Mouse (Mus musculus) liver, postnatal 0 days (tissue): ENCODE measurements around the gene Fbxo36. TPM values are rescaled to one million over a fixed set of nuclear protein-coding genes. Genes with fewer than 3 reads are reported as not detected.

Experiments used
- ATAC-seq: fragments of 200-750 bp; cut with Nextera tagmentation; 2 replicates; pipeline ENCODE4 v1.8.0; 2017; ENCODE audit warnings: mild to moderate bottlenecking, moderate library complexity
- DNase-seq: peaks from one replicate; pipeline ENCODE4 v3.0.0-alpha.2; 2016
- H3K27ac ChIP-seq: fragments of 300-500 bp; sonication (generic); 2 replicates; pipeline ENCODE4 v1.5.1; 2014; ENCODE audit warnings: antibody characterized with exemption, moderate library complexity, mild to moderate bottlenecking, low read depth
- H3K27me3 ChIP-seq: fragments of 300-500 bp; sonication (generic); 2 replicates; pipeline ENCODE4 v1.6.1; 2014; ENCODE audit warnings: low read length, control low read depth, mixed read lengths; ENCODE audit not compliant: insufficient read depth
- H3K36me3 ChIP-seq: fragments of 300-500 bp; sonication (generic); replicated peaks from 2 replicates; pipeline ENCODE4 v1.6.1; 2014; ENCODE audit warnings: mild to moderate bottlenecking, control low read depth, low read length, moderate library complexity, mixed read lengths; ENCODE audit not compliant: insufficient read depth
- H3K4me1 ChIP-seq: fragments of 300-500 bp; sonication (generic); 2 replicates; pipeline ENCODE4 v1.6.1; 2014; ENCODE audit warnings: antibody characterized with exemption, mild to moderate bottlenecking, control low read depth; ENCODE audit not compliant: insufficient read depth
- H3K4me2 ChIP-seq: fragments of 300-500 bp; sonication (generic); 2 replicates; pipeline ENCODE4 v1.6.1; 2014; ENCODE audit warnings: low read depth, mild to moderate bottlenecking, low read length, moderate library complexity, mixed read lengths
- H3K4me3 ChIP-seq: fragments of 300-500 bp; sonication (generic); 2 replicates; pipeline ENCODE4 v1.5.1; 2014; ENCODE audit warnings: low read depth, low read length
- H3K9ac ChIP-seq: fragments of 300-500 bp; sonication (generic); replicated peaks from 2 replicates; pipeline ENCODE4 v1.6.1; 2014; ENCODE audit warnings: mild to moderate bottlenecking, moderate library complexity
- H3K9me3 ChIP-seq: fragments of 300-500 bp; sonication (generic); 2 replicates; pipeline ENCODE4 v1.6.1; 2016; ENCODE audit warnings: mild to moderate bottlenecking, control low read depth, low read length, mixed read lengths
- CTCF ChIP-seq: sonication (generic); IDR thresholded peaks from 2 replicates; pipeline ENCODE4 v1.5.1; 2016; ENCODE audit warnings: antibody characterized with exemption, low read depth
- EP300 ChIP-seq: IDR thresholded peaks from 2 replicates; pipeline ENCODE4 v1.6.1; 2016; ENCODE audit warnings: antibody characterized with exemption, low read depth, mild to moderate bottlenecking
- WGBS: fragments of 180-500 bp; shearing (Covaris S2); extraction: QIAGEN DNeasy Blood & Tissue Kit; methylation state at CpG from one replicate; pipeline ENCODE4 v1.1.7; 2014; ENCODE audit not compliant: insufficient replicate concordance; 5-methylcytosine and 5-hydroxymethylcytosine counted together
- polyA plus RNA-seq: library from polyadenylated mRNA; unstranded; fragments of >200 nt; fragmentation: Nextera tagmentation; extraction: Ambion mirVana; gene quantifications from 2 replicates; pipeline ENCODE4 v1.2.1, GENCODE M21; 2015

Gene Fbxo36
- polyA plus RNA-seq, 1 experiment from 2014 or later = 16.4 TPM

DNA sequence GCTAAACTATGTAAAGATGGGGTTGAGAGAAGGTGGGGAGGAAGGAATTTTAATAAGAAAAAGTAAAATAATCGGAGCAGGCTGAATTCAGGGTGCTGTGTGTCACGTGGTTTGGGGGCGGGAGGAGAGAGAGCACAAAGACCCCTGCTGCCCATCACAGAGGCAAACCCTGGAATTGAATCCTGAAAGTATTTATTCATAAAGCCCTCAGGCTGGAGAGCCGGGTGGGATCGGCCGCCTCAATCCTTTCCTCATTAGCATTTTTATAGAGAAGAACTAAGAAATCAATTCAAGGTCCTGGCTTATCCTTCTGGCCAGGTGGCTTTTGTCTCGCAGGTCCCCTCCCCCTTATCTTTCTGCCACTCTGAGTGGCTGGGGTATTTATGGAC, 50.4 kb downstream of the Fbxo36 start:
- H3K36me3 ChIP-seq = no peaks in the 10 kb centered on the region
- ATAC-seq (no peak), DNase-seq (no peak)
- H3K27ac ChIP-seq = no peak overlapping the region
- no peak for TF ChIP-seq CTCF
- no peak for TF ChIP-seq EP300
- H3K4me2 ChIP-seq = no peak overlapping the region
- no peaks in the 10 kb centered on the region for H3K27me3 ChIP-seq
- 73% methylated on average over 7 of the region's 7 CpGs for WGBS
- no peak overlapping the region for H3K9ac ChIP-seq
- no peaks in the 10 kb centered on the region for H3K4me1 ChIP-seq
- H3K9me3 ChIP-seq = no peaks in the 10 kb centered on the region
- H3K4me3 ChIP-seq = no peak overlapping the region

DNA sequence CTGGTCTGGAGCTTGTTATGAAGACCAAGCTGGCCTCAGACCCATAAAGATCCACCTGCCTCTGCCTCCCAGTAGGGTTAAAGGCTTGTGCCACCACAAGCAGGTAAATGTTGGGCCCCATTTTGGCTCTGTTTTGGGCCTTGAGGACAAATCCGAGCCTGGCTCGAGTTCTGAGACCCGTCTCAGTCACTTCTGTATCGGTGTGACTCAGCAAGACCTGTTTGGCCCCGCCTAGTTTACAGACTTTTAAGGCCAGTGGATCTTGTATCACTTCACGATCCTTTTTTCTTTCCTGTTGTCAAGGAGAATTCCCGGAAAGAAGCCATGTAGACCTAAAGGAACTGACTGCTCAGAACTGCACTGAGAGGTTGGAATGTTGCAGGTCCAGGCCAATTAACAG, 50.9 kb downstream of the Fbxo36 start:
- TF ChIP-seq EP300 (no peak), CTCF (no peak)
- no peak overlapping the region for H3K4me3 ChIP-seq
- no peaks in the 10 kb centered on the region for H3K4me1 ChIP-seq
- no peak for ATAC-seq
- H3K4me2 ChIP-seq = no peak overlapping the region
- no peaks in the 10 kb centered on the region for H3K9me3 ChIP-seq
- H3K27me3 ChIP-seq = no peaks in the 10 kb centered on the region
- 68% methylated on average over 7 of the region's 7 CpGs for WGBS
- DNase-seq = no peak
- H3K27ac ChIP-seq = no peak overlapping the region
- H3K36me3 ChIP-seq = no peaks in the 10 kb centered on the region
- no peak overlapping the region for H3K9ac ChIP-seq

DNA sequence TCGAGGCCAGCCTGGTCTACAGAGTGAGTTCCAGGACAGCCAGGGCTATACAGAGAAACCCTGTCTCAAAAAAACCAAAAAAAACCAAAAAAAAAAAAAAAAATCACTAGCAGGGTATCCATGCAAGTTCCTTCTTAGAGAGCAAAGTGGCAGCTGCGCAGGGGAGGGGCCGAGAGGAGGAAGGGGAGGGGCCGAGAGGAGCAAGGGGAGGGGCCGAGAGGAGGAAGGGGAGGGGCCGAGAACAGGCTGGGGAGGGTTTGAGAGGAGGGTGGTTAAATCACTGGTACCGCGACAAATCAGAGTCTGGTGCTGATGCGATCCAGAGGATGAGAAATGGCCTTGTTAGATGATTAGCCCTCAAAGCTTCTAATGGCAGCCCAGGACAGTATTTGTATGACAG, 52.1 kb downstream of the Fbxo36 start:
- DNase-seq = no peak
- H3K27me3 ChIP-seq = no peaks in the 10 kb centered on the region

DNA sequence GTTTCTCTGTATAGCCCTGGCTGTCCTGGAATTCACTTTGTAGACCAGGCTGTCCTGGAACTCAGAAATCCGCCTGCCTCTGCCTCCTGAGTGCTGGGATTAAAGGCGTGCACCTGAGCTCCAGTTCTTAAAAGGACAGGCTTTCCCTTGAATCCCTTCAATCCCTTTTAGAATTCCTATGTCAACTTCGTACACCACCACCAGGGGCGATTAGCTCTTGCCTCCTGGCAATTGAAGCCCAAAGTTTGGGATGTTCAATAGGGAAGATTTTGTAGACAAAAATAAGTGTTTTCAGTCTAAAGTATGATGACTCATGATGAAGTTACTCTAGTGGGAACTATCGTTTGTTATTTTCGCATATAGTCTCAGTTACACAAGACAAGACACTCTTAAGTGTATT, 57.7 kb downstream of the Fbxo36 start:
- Histone ChIP-seq H3K4me2 (no peak overlapping the region), H3K4me1 (no peaks in the 10 kb centered on the region), H3K4me3 (no peak overlapping the region), H3K9ac (no peak overlapping the region), H3K9me3 (no peaks in the 10 kb centered on the region), H3K27ac (no peak overlapping the region), H3K36me3 (no peaks in the 10 kb centered on the region), H3K27me3 (no peaks in the 10 kb centered on the region)
- no peak for ATAC-seq
- no peak for TF ChIP-seq EP300
- no peak for TF ChIP-seq CTCF
- DNase-seq = no peak
- WGBS = 77% methylated on average over 6 of the region's 6 CpGs

More for the DNA sequence above, 52.1 kb downstream of the Fbxo36 start:
- TF ChIP-seq EP300 = no peak
- TF ChIP-seq CTCF = no peak
- H3K27ac ChIP-seq = no peak overlapping the region
- H3K36me3 ChIP-seq = no peaks in the 10 kb centered on the region
- no peak overlapping the region for H3K4me2 ChIP-seq
- no peaks in the 10 kb centered on the region for H3K4me1 ChIP-seq
- H3K4me3 ChIP-seq = no peak overlapping the region
- 84% methylated on average over 9 of the region's 9 CpGs for WGBS
- H3K9ac ChIP-seq = no peak overlapping the region
- no peaks in the 10 kb centered on the region for H3K9me3 ChIP-seq
- no peak for ATAC-seq

DNA sequence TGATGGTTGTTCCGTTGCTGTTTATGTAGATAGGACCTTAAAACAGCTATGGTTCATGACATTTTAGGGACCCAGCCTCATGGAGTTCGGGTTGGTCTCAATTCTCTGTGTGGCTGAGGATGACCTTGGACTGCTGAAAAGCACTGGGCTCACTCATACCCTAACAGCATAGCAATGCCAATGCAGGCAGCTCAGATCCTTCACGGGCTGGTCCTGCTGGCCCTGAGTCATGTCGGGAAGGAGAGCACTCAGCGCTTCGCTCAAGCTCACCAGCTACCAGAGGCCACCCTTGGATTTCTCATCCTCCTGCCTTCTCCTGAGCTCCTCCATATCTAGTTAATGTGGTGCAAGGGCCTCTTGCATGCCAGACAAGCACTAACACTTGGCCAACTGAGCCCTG, 59.5 kb downstream of the Fbxo36 start:
- ATAC-seq = no peak

DNA sequence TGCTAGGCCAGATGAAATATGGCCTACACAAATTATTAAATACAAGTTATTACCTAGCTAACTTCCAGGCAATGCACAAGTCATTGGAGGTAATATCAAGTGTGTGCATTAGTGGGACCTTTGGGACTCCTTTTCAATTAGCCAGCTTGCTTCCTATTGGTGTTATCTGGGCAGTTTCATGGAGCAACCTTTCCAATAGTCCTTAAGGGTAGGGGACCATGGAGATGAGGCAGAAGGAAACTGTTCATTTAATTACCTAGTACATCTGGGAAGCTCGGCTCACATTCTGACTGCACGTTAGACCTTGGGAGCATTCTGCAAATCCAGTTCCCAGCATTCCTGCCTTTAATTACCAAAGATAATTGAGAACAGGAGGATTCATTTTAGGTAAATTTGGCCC, 64.8 kb downstream of the Fbxo36 start:
- no peaks in the 10 kb centered on the region for H3K4me1 ChIP-seq
- H3K9me3 ChIP-seq = no peaks in the 10 kb centered on the region
- no peak for DNase-seq
- H3K27me3 ChIP-seq = no peaks in the 10 kb centered on the region
- H3K4me3 ChIP-seq = no peak overlapping the region
- H3K4me2 ChIP-seq = no peak overlapping the region
- H3K27ac ChIP-seq = no peak overlapping the region
- TF ChIP-seq EP300 (no peak), CTCF (no peak)
- no peak overlapping the region for H3K9ac ChIP-seq
- WGBS = 80% methylated on average over 2 of the region's 2 CpGs
- no peaks in the 10 kb centered on the region for H3K36me3 ChIP-seq
- ATAC-seq = no peak

More for the DNA sequence above, 59.5 kb downstream of the Fbxo36 start:
- H3K4me1 ChIP-seq = no peaks in the 10 kb centered on the region
- TF ChIP-seq CTCF (no peak), EP300 (no peak)
- no peak overlapping the region for H3K4me2 ChIP-seq
- no peaks in the 10 kb centered on the region for H3K9me3 ChIP-seq
- 84% methylated on average over 6 of the region's 6 CpGs for WGBS
- no peaks in the 10 kb centered on the region for H3K36me3 ChIP-seq
- no peaks in the 10 kb centered on the region for H3K27me3 ChIP-seq
- H3K27ac ChIP-seq = no peak overlapping the region
- H3K9ac ChIP-seq = no peak overlapping the region
- DNase-seq = no peak
- no peak overlapping the region for H3K4me3 ChIP-seq
